Mouse (Mus musculus) T-cell, adult 2 months (primary cell): ENCODE measurements around the gene Lck.
A peak's percentile ranks its signal among the peaks of the same experiment; 100 is the strongest.
"Not testable (repeated sequence)": the region's sequence is repeated elsewhere in the genome, so short reads cannot be mapped to it uniquely, and the experiment has no call there.

Source experiments
- DNase-seq: peaks from one replicate; pipeline ENCODE4 v3.0.0; 2022; ENCODE audit warnings: low spot score

Gene Lck

GRCm38 (mm10) chr4:129555421-129555861, 18.0 kb downstream of the Lck start:
- no peak for DNase-seq

GRCm38 (mm10) chr4:129554512-129554911, 18.9 kb downstream of the Lck start:
- DNase-seq, result not testable (repeated sequence)

- no peak for DNase-seq
Measured at GRCm38 (mm10) chr4:129550295-129550694, 23.1 kb downstream of the Lck start.

- DNase-seq, result peak; percentile 63
Measured at GRCm38 (mm10) chr4:129549306-129549705, 24.1 kb downstream of the Lck start.

- not testable (repeated sequence) for DNase-seq
Measured at GRCm38 (mm10) chr4:129547631-129548030, 25.8 kb downstream of the Lck start.

- no peak for DNase-seq
Measured at GRCm38 (mm10) chr4:129544106-129544505, 29.3 kb downstream of the Lck start.

- DNase-seq, result peak; percentile 94
Measured at GRCm38 (mm10) chr4:129542592-129543141, 30.8 kb downstream of the Lck start, which contains the start of gene Hdac1. TSS of gene Hdac1 (minus strand) at chr4:129542713.

GRCm38 (mm10) chr4:129541868-129542591, 31.4 kb downstream of the Lck start:
- peak; percentile 37 for DNase-seq

- peak; percentile 57 for DNase-seq
Measured at GRCm38 (mm10) chr4:129540012-129540411, 33.4 kb downstream of the Lck start.

- DNase-seq, result not testable (repeated sequence)
Measured at GRCm38 (mm10) chr4:129528901-129529300, 44.5 kb downstream of the Lck start.

GRCm38 (mm10) chr4:129525889-129526288, 47.6 kb downstream of the Lck start:
- no peak for DNase-seq

GRCm38 (mm10) chr4:129525338-129525737, 48.1 kb downstream of the Lck start:
- DNase-seq, result no peak

GRCm38 (mm10) chr4:129518519-129518918, 54.9 kb downstream of the Lck start:
- DNase-seq, result no peak

- DNase-seq, result no peak
Measured at GRCm38 (mm10) chr4:129516925-129517324, 56.5 kb downstream of the Lck start.

GRCm38 (mm10) chr4:129514300-129514898, 59.0 kb downstream of the Lck start:
- peak; percentile 56 for DNase-seq

- DNase-seq, result no peak
Measured at GRCm38 (mm10) chr4:129513891-129514290, 59.5 kb downstream of the Lck start.

- DNase-seq, result peak; percentile 78
Measured at GRCm38 (mm10) chr4:129513086-129513767, 60.2 kb downstream of the Lck start, which contains the start of gene Marcksl1. TSS of gene Marcksl1 (plus strand) at chr4:129513581.

GRCm38 (mm10) chr4:129511413-129512096, 61.9 kb downstream of the Lck start:
- DNase-seq, result no peak

GRCm38 (mm10) chr4:129510723-129511412, 62.6 kb downstream of the Lck start:
- DNase-seq, result no peak

GRCm38 (mm10) chr4:129509650-129510049, 63.8 kb downstream of the Lck start:
- no peak for DNase-seq
